Mouse (Mus musculus): ENCODE measurements around the gene Cmip.
A peak's percentile ranks its signal among the peaks of the same experiment; 100 is the strongest.

Cmip gene

GRCm38 (mm10) chr8:117428524-117429162 lies 171.8 kb downstream of the Cmip start:
- DNase-seq: no peak

DNA sequence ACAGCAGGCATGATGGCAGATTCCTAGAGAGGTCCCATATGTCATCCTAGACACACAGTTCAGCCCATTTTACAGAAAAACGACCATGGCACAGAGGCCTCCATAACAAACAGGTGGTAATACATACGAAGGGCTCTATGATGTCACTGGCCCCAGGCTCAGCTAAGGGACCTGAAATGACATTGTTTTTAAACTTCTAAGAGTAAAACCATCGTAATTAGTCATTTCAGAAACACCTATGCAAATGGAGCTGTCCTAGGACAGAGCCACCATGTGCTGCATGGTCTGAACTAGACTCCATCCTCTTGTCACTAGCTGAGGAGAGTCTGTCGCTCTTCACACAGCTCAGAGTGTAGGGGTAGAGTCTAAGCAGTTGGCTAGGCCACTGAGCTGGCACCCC lies 173.8 kb downstream of the Cmip start:
- DNase-seq: no peak

DNA sequence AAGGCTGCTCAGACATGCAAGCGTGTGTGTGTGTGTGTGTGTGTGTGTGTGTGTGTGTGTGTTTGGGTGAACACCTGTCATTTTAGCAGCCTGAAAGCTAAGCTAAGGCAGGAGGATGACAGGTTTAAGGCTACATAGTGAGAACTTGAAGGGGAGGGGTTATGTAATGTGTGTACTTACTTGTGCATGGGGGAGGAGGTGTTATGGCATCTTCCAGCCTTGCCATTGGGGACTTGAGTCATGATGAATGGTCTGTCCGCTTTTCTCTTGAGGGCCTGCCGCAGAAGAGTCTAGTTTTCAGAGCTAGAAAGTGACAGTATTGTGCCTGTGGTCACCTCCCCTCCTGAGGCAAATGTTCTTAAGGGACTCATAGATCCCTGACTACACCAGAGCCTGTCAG lies 174.7 kb downstream of the Cmip start:
- DNase-seq: no peak

DNA sequence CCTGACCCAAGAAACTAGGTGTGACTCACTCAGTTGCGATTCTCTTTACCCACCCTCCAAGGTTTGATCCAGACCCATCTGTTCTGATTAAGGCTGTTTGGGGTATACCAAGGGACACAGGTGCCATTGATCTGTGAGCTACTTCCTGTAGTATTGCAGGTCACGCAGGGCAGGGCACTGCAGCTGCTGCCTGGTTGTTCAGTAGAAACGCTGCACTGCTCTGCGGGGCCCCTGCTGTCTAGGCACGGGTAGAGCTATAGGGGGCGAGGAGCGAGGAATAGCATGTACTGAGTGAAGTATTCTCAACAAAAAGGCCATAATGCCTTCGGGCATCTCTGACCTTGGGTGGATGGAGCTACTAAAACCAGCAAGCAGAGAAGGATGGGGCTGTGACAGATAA lies 175.2 kb downstream of the Cmip start:
- DNase-seq: peak; percentile 10

- no peak for DNase-seq
Measured at GRCm38 (mm10) chr8:117433968-117434367, 177.1 kb downstream of the Cmip start.

- DNase-seq: no peak
Measured at GRCm38 (mm10) chr8:117436786-117437185, 179.9 kb downstream of the Cmip start.

DNA sequence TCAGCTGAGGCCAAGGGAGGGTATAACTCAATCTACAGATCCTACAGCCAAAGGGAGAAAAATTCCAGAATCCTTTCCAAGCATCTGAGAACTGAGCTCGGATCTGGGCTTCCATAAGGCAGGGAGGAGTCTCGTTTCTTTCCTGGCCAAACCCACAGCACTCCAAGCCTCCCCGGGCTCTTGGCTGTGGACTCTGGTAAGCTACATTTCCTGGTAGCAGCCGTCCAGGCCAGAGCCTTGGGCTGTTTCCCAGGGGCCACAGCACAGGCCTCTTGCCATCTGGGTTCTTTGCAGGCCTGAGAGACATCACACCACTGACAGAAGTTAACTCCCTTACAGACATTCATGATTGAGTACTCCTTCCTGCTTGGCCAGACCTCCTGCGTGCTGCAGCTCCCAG lies 180.8 kb downstream of the Cmip start:
- no peak for DNase-seq

DNA sequence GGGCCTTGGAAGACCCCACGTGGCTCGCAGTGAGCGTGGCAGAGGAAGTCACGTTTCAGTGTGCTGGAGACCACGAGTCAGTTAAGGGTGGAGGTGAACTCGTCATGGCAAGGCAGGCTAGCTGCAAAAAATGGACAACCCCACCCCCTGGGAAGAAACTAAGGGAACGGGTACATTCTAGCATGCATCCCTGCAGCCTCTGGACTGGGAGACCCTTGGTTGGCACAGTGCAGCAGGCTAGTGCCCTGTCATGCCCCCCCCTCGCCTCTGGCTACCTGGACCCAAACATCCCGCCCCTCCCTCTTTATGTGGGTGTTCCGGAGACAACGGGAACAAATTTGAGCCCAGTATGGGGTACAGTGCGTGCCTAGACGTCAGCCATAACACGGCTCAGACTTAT lies 183.5 kb downstream of the Cmip start:
- DNase-seq: no peak

DNA sequence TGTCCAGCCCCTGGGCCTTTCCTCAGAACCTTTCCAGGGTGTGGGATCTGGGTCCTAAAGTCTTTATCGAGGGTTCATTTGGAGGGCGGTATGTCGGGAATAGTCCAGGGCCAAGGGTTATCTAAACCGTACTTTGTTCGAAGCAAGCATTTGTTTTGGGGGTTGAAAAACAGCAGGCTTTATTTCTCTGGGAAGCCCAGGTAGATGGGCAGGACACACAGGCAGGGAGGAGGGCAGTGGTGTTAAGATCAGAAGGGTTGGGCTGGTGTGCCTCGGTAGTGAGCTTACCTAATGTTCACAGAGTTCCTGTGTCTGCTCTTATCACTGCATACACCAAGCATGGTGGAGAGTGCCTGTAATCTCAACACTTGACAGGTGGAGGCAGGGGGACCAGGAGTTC lies 183.9 kb downstream of the Cmip start:
- DNase-seq: no peak

- DNase-seq: no peak
Measured at GRCm38 (mm10) chr8:117445507-117445906, 188.6 kb downstream of the Cmip start.

DNA sequence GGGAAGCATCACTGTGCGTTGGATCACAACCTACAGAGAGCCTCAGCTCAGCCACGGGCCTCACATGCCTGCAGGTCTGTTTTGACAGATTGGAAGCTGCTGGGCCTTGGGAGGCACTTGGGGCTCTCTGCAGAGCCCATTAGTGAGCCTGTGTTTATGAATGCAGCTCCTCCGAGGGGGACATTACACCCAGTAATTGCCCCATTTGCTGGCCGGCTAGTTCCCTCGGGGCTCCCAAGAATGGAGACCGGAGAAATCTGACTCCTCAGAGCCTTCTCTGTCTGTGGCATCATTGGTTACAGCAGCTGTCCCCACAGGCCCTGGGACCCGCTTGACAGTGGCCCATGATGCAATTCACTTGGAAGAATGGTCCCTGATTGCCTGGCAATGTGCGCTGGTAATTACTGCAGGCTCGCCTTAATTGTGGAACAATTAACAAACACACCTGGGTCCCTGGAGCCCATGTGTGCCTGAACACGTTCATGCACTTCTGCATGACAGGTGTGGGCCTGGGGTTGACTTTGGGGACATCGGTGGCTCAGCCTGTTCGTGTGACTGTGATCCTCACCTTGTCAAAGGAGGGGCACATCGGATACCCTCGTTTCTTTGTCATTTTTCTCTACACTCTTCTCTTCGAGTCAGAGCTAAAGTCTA lies 189.6 kb downstream of the Cmip start:
- no peak for DNase-seq

DNA sequence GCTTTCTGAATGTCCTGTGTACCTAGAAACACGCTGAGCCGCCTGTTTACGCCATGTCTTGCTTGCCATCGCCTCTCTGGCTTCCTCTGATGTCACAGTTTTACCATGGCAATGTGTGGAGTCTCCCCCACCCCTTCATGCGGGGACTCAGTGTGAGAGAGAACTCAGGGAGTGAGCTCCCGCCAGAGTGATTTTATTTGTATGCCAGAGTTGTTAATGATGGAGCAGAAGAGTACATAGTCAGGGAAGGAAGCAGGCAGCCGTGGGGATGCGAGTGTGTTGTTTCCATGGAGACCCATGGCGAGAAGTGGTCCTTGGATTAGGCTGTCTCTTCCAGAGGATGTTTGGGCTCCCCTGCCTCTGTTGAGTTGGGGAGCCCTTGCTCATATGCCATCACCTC lies 194.2 kb downstream of the Cmip start:
- no peak for DNase-seq

- no peak for DNase-seq
Measured at GRCm38 (mm10) chr8:117453974-117454373, 197.1 kb downstream of the Cmip start.

DNA sequence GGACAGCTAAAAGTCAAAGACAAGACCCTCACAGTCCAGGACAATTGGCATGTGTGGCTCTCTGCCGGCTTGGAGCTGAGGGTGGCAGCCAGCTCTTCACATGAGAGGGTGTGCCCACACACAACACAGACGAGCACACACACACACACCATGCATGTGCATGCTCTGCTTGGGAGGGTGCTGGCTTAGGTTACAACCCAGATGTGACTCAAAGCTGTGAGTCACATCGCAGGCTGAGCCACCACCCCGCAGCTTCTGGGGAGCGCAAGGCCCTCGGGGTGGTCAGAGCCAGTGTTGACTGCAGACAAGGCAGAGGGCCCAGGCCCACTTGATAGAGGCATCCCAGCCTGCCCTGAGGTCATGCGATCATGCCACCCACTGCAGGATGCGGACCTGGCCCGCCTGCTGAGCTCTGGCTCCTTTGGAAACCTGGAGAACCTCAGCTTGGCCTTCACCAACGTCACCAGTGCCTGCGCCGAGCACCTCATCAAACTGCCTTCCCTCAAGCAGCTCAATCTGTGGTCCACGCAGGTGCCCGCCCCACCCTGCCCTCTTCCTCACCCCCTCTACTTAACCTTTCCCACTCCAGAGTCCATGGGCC lies 197.8 kb downstream of the Cmip start:
- no peak for DNase-seq

GRCm38 (mm10) chr8:117455701-117456100 lies 198.8 kb downstream of the Cmip start:
- DNase-seq: no peak

GRCm38 (mm10) chr8:117458440-117458839 lies 201.6 kb downstream of the Cmip start:
- DNase-seq: no peak

DNA sequence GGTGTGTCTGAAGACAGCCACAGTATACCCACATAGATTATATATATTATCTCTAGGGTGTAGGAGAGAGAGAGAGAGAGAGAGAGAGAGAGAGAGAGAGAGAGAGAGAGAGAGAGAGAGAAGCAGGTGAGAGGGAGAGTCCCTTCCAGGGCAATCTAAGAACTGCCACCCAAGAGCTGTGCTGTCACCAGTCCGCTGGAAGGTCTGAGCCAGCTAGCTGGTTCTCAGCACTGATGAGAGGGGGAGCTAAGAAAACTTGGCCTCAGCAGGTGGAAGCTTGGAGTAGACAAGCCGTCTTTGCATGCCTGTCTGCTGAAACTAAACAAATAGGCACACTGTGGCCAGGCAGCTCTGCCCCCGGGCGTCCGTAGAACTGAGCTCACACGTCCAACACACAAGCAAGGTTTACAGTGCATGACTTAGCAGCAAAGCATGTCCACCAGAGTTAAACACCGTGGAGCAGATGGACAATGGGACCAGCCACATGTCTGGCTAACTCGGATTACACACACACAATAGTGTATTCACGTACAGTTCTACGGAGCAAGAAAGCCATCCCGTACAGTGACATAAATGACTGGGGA lies 205.9 kb downstream of the Cmip start:
- DNase-seq: no peak

GRCm38 (mm10) chr8:117464525-117464924 lies 207.7 kb downstream of the Cmip start:
- DNase-seq: no peak

DNA sequence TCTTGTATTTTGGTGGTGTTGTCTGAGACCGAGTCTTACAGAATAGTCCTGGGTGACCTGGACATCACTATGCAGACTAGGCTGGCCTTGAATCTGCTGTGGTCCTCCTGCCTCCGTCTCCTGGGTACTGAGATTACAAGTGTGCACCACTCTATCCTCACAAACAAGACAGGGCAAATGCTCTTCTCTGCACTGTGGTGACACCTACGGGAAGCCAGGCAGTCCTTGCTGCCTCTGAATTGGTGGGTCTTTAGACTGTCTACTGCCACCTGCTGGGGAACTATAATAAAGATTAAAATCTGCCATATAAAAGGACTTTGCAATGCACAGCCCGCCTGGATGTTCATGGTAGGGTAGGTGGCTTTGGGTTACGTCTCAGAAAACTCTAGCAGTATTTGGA lies 208.4 kb downstream of the Cmip start:
- peak; percentile 51 for DNase-seq

- no peak for DNase-seq
Measured at GRCm38 (mm10) chr8:117467466-117467865, 210.6 kb downstream of the Cmip start.

- no peak for DNase-seq
Measured at GRCm38 (mm10) chr8:117469431-117470341, 212.8 kb downstream of the Cmip start.

GRCm38 (mm10) chr8:117470342-117470781 lies 213.5 kb downstream of the Cmip start:
- DNase-seq: peak; percentile 65

- DNase-seq: peak; percentile 72
Measured at GRCm38 (mm10) chr8:117471174-117471573, 214.3 kb downstream of the Cmip start.

Data from thymus, postnatal 25 days (tissue).